Mouse (Mus musculus): ENCODE data around the gene Olfr651. TPM values are rescaled to one million over a fixed set of nuclear protein-coding genes. Genes with fewer than 3 reads are reported as not detected.
A peak's percentile ranks its signal among the peaks of the same experiment; 100 is the strongest.
"Not testable (repeated sequence)": the region's sequence is repeated elsewhere in the genome, so short reads cannot be mapped to it uniquely, and the experiment has no call there.

Olfr651 gene
- polyA plus RNA-seq (2015; fragmentation: Nextera tagmentation; extraction: Ambion mirVana), result not detected in 2 replicates

GRCm38 (mm10) chr7:104549833-104550232 lies at the start of gene Olfr651:
TSS of gene Olfr651 (plus strand) at chr7:104550133.
- Histone ChIP-seq H3K9me3 (ENCODE audit: control insufficient read depth, low read length) (no peaks in the 10 kb centered on the region), H3K27me3 (ENCODE audit: control insufficient read depth, insufficient read depth, low read length) (no peaks in the 10 kb centered on the region), H3K36me3 (ENCODE audit: control insufficient read depth, insufficient read depth, low read length) (no peaks in the 10 kb centered on the region), H3K4me1 (replicated peaks; ENCODE audit: control insufficient read depth, insufficient read depth) (no peaks in the 10 kb centered on the region), H3K4me2 (replicated peaks; ENCODE audit: low read depth) (no peak within 1 kb of the TSS), H3K4me3 (ENCODE audit: low read depth, low read length) (no peak within 1 kb of the TSS), H3K9ac (ENCODE audit: low read length) (no peak within 1 kb of the TSS), H3K27ac (replicated peaks) (no peak within 1 kb of the TSS)
- no peak for DNase-seq (ENCODE audit: low spot score)
- TF ChIP-seq EP300 (optimal IDR thresholded peaks at IDR 0.05) (no peak), CTCF (IDR thresholded peaks at IDR 0.05; ENCODE audit: low read depth) (no peak)
- 65% methylated on average over 5 of the region's 5 CpGs for WGBS
- no peak for ATAC-seq (ENCODE audit: low FRiP score, low TSS enrichment)

GRCm38 (mm10) chr7:104501186-104501585 lies 48.7 kb upstream of the Olfr651 start:
- H3K4me1 ChIP-seq (replicated peaks; ENCODE audit: control insufficient read depth, insufficient read depth); H3K9me3 ChIP-seq (ENCODE audit: control insufficient read depth, low read length); H3K4me3 ChIP-seq (ENCODE audit: low read depth, low read length); H3K4me2 ChIP-seq (replicated peaks; ENCODE audit: low read depth); H3K9ac ChIP-seq (ENCODE audit: low read length); H3K27ac ChIP-seq (replicated peaks); H3K27me3 ChIP-seq (ENCODE audit: control insufficient read depth, insufficient read depth, low read length); DNase-seq (ENCODE audit: low spot score); ATAC-seq (ENCODE audit: low FRiP score, low TSS enrichment); H3K36me3 ChIP-seq (ENCODE audit: control insufficient read depth, insufficient read depth, low read length): not testable (repeated sequence)
- 43% methylated on average over 6 of the region's 6 CpGs for WGBS

- TF ChIP-seq CTCF (IDR thresholded peaks at IDR 0.05; ENCODE audit: low read depth), result no peak
- no peak for TF ChIP-seq EP300 (optimal IDR thresholded peaks at IDR 0.05)
- DNase-seq (ENCODE audit: low spot score), result peak; percentile 67
Measured at GRCm38 (mm10) chr7:104501589-104502371, 48.2 kb upstream of the Olfr651 start.

GRCm38 (mm10) chr7:104507421-104508065 lies 42.4 kb upstream of the Olfr651 start, which contains the start of gene Trim30d:
TSS of gene Trim30d (minus strand) at chr7:104507849.
- H3K9ac ChIP-seq (ENCODE audit: low read length); H3K4me3 ChIP-seq (ENCODE audit: low read depth, low read length); H3K4me1 ChIP-seq (replicated peaks; ENCODE audit: control insufficient read depth, insufficient read depth); H3K27ac ChIP-seq (replicated peaks); DNase-seq (ENCODE audit: low spot score); H3K36me3 ChIP-seq (ENCODE audit: control insufficient read depth, insufficient read depth, low read length); H3K4me2 ChIP-seq (replicated peaks; ENCODE audit: low read depth); H3K9me3 ChIP-seq (ENCODE audit: control insufficient read depth, low read length); H3K27me3 ChIP-seq (ENCODE audit: control insufficient read depth, insufficient read depth, low read length): not testable (repeated sequence)
- TF ChIP-seq CTCF (IDR thresholded peaks at IDR 0.05; ENCODE audit: low read depth), result peak; percentile 61
- ATAC-seq (ENCODE audit: low FRiP score, low TSS enrichment), result peak; percentile 61

More at GRCm38 (mm10) chr7:104501589-104502371, 48.2 kb upstream of the Olfr651 start:
- Histone ChIP-seq H3K9me3 (ENCODE audit: control insufficient read depth, low read length) (no peaks in the 10 kb centered on the region), H3K4me1 (replicated peaks; ENCODE audit: control insufficient read depth, insufficient read depth) (no peaks in the 10 kb centered on the region), H3K27ac (replicated peaks) (no peak overlapping the region), H3K4me2 (replicated peaks; ENCODE audit: low read depth) (peak overlapping the region; percentile 59), H3K9ac (ENCODE audit: low read length) (peak overlapping the region; percentile 43; the same call in 1 of the 2 replicates), H3K27me3 (ENCODE audit: control insufficient read depth, insufficient read depth, low read length) (no peaks in the 10 kb centered on the region), H3K4me3 (ENCODE audit: low read depth, low read length) (peak overlapping the region; percentile 42), H3K36me3 (ENCODE audit: control insufficient read depth, insufficient read depth, low read length) (no peaks in the 10 kb centered on the region)
- ATAC-seq (ENCODE audit: low FRiP score, low TSS enrichment), result peak; percentile 80
- 6% methylated on average over 42 of the region's 59 CpGs for WGBS

- TF ChIP-seq EP300 (optimal IDR thresholded peaks at IDR 0.05), result no peak
- TF ChIP-seq CTCF (IDR thresholded peaks at IDR 0.05; ENCODE audit: low read depth), result no peak
- ATAC-seq (ENCODE audit: low FRiP score, low TSS enrichment), result no peak
Measured at GRCm38 (mm10) chr7:104552700-104553099, 2.8 kb downstream of the Olfr651 start.

GRCm38 (mm10) chr7:104560601-104561000 lies 10.7 kb downstream of the Olfr651 start, which contains the start of gene Olfr652:
TSS of gene Olfr652 (plus strand) at chr7:104560901.
- no peaks in the 10 kb centered on the region for H3K36me3 ChIP-seq (ENCODE audit: control insufficient read depth, insufficient read depth, low read length)
- no peak for DNase-seq (ENCODE audit: low spot score)
- H3K27ac ChIP-seq (replicated peaks), result no peak within 1 kb of the TSS

More at GRCm38 (mm10) chr7:104552700-104553099, 2.8 kb downstream of the Olfr651 start:
- Histone ChIP-seq H3K27me3 (ENCODE audit: control insufficient read depth, insufficient read depth, low read length) (no peaks in the 10 kb centered on the region), H3K9ac (ENCODE audit: low read length) (no peak overlapping the region), H3K4me2 (replicated peaks; ENCODE audit: low read depth) (no peak overlapping the region), H3K4me1 (replicated peaks; ENCODE audit: control insufficient read depth, insufficient read depth) (no peaks in the 10 kb centered on the region), H3K9me3 (ENCODE audit: control insufficient read depth, low read length) (no peaks in the 10 kb centered on the region), H3K36me3 (ENCODE audit: control insufficient read depth, insufficient read depth, low read length) (no peaks in the 10 kb centered on the region), H3K27ac (replicated peaks) (no peak overlapping the region), H3K4me3 (ENCODE audit: low read depth, low read length) (no peak overlapping the region)
- no peak for DNase-seq (ENCODE audit: low spot score)
- 67% methylated on average over 1 of the region's 1 CpGs for WGBS

More at GRCm38 (mm10) chr7:104560601-104561000, 10.7 kb downstream of the Olfr651 start, which contains the start of gene Olfr652:
- Histone ChIP-seq H3K27me3 (ENCODE audit: control insufficient read depth, insufficient read depth, low read length) (no peaks in the 10 kb centered on the region), H3K4me3 (ENCODE audit: low read depth, low read length) (no peak within 1 kb of the TSS), H3K4me1 (replicated peaks; ENCODE audit: control insufficient read depth, insufficient read depth) (no peaks in the 10 kb centered on the region), H3K9ac (ENCODE audit: low read length) (no peak within 1 kb of the TSS), H3K4me2 (replicated peaks; ENCODE audit: low read depth) (no peak within 1 kb of the TSS), H3K9me3 (ENCODE audit: control insufficient read depth, low read length) (no peaks in the 10 kb centered on the region)
- TF ChIP-seq CTCF (IDR thresholded peaks at IDR 0.05; ENCODE audit: low read depth), result no peak
- no peak for TF ChIP-seq EP300 (optimal IDR thresholded peaks at IDR 0.05)
- ATAC-seq (ENCODE audit: low FRiP score, low TSS enrichment), result no peak

Data from stomach, postnatal 0 days (tissue).